Mouse (Mus musculus): ENCODE data around the gene Ikzf3. TPM values are rescaled to one million over a fixed set of nuclear protein-coding genes. Genes with fewer than 3 reads are reported as not detected.
A peak's percentile ranks its signal among the peaks of the same experiment; 100 is the strongest.

Gene Ikzf3
- total RNA-seq, 2 experiments from 2014 or later = not detected

GRCm38 (mm10) chr11:98457367-98458120, 88.3 kb downstream of the Ikzf3 start:
- intact Hi-C loops (cut with DNase I) = loop anchor here (2.0 to 10.0 kb wide), 2 partner anchors 115 to 193 kb away; no protein-coding TSS in a partner anchor
- peak; percentile 72 to 81 for DNase-seq (ENCODE audit: low spot score in 2 of 2)

GRCm38 (mm10) chr11:98456945-98457344, 88.9 kb downstream of the Ikzf3 start:
- DNase-seq (ENCODE audit: low spot score in 2 of 2) = no peak
- intact Hi-C loops (cut with DNase I) = loop anchor here (2.0 to 10.0 kb wide), 2 partner anchors 114 to 192 kb away; no protein-coding TSS in a partner anchor

- DNase-seq (ENCODE audit: low spot score in 2 of 2) = no peak
- intact Hi-C loops (cut with DNase I) = loop anchor here (2.0 to 10.0 kb wide), 2 partner anchors 114 to 192 kb away; no protein-coding TSS in a partner anchor
Observed at GRCm38 (mm10) chr11:98456545-98456944, 89.3 kb downstream of the Ikzf3 start.

GRCm38 (mm10) chr11:98455484-98455883, 90.3 kb downstream of the Ikzf3 start:
- DNase-seq (ENCODE audit: low spot score in 2 of 2) = no peak
- intact Hi-C loops (cut with DNase I) = loop anchor here (10.0 kb wide), 1 partner anchor 191 kb away; no protein-coding TSS in a partner anchor

- intact Hi-C loops (cut with DNase I) = loop anchor here (10.0 kb wide), 1 partner anchor 185 kb away; no protein-coding TSS in a partner anchor
- no peak for DNase-seq (ENCODE audit: low spot score in 2 of 2)
Observed at GRCm38 (mm10) chr11:98449921-98450771, 95.7 kb downstream of the Ikzf3 start.

GRCm38 (mm10) chr11:98449419-98449818, 96.4 kb downstream of the Ikzf3 start:
- no peak for DNase-seq (ENCODE audit: low spot score in 2 of 2)
- intact Hi-C loops (cut with DNase I) = no loop called here

- intact Hi-C loops (cut with DNase I) = no loop called here
- DNase-seq (ENCODE audit: low spot score in 2 of 2) = no peak
Observed at GRCm38 (mm10) chr11:98448191-98448790, 97.5 kb downstream of the Ikzf3 start.

- no peak for DNase-seq (ENCODE audit: low spot score in 2 of 2)
- intact Hi-C loops (cut with DNase I) = no loop called here
Observed at GRCm38 (mm10) chr11:98447475-98447834, 98.4 kb downstream of the Ikzf3 start.

GRCm38 (mm10) chr11:98446562-98447474, 99.0 kb downstream of the Ikzf3 start:
- intact Hi-C loops (cut with DNase I) = no loop called here
- no peak for DNase-seq (ENCODE audit: low spot score in 2 of 2)

- intact Hi-C loops (cut with DNase I) = no loop called here
Observed at GRCm38 (mm10) chr11:98446213-98446561, 99.6 kb downstream of the Ikzf3 start, which contains the start of gene Grb7. TSS of gene Grb7 (plus strand) at chr11:98446394.

GRCm38 (mm10) chr11:98445679-98446078, 100.2 kb downstream of the Ikzf3 start:
- intact Hi-C loops (cut with DNase I) = no loop called here
- DNase-seq (ENCODE audit: low spot score in 2 of 2) = no peak

More at GRCm38 (mm10) chr11:98446213-98446561, 99.6 kb downstream of the Ikzf3 start, which contains the start of gene Grb7:
- no peak for DNase-seq (ENCODE audit: low spot score in 2 of 2)

GRCm38 (mm10) chr11:98445238-98445637, 100.6 kb downstream of the Ikzf3 start:
- no peak for DNase-seq (ENCODE audit: low spot score in 2 of 2)

GRCm38 (mm10) chr11:98443688-98444087, 102.1 kb downstream of the Ikzf3 start:
- intact Hi-C loops (cut with DNase I) = no loop called here
- no peak for DNase-seq (ENCODE audit: low spot score in 2 of 2)

More at GRCm38 (mm10) chr11:98445238-98445637, 100.6 kb downstream of the Ikzf3 start:
- intact Hi-C loops (cut with DNase I) = no loop called here

- peak; percentile 96 for DNase-seq (ENCODE audit: low spot score in 2 of 2)
- intact Hi-C loops (cut with DNase I) = loop anchor here (5.0 kb wide), 1 partner anchor 96 kb away; no protein-coding TSS in a partner anchor
Observed at GRCm38 (mm10) chr11:98438331-98439158, 107.3 kb downstream of the Ikzf3 start, which contains the start of gene Mien1. TSS of gene Mien1 (minus strand) at chr11:98438991.

GRCm38 (mm10) chr11:98437441-98437840, 108.4 kb downstream of the Ikzf3 start:
- no peak for DNase-seq (ENCODE audit: low spot score in 2 of 2)
- intact Hi-C loops (cut with DNase I) = loop anchor here (5.0 kb wide), 1 partner anchor 95 kb away; no protein-coding TSS in a partner anchor

- intact Hi-C loops (cut with DNase I) = loop anchor here (5.0 kb wide), 1 partner anchor 93 kb away; no protein-coding TSS in a partner anchor
- no peak for DNase-seq (ENCODE audit: low spot score in 2 of 2)
Observed at GRCm38 (mm10) chr11:98435723-98436122, 110.1 kb downstream of the Ikzf3 start.

- intact Hi-C loops (cut with DNase I) = no loop called here
Observed at GRCm38 (mm10) chr11:98431743-98432502, 113.9 kb downstream of the Ikzf3 start.

More at GRCm38 (mm10) chr11:98431743-98432502, 113.9 kb downstream of the Ikzf3 start:
- DNase-seq (ENCODE audit: low spot score in 2 of 2) = no peak

Measured in left cerebral cortex, postnatal 36 days (tissue).